Mouse (Mus musculus) regulatory T cell (primary cell): ENCODE data around the gene 1700001P01Rik.

Source experiments
- in situ Hi-C: fragments of 300-600 bp; cut with MboI, MseI; formaldehyde crosslinking; loops from one replicate; pipeline ENCODE4 v1.15.1; 2025; ENCODE audit warnings: high pct_unique_total_duplicates

The 1700001P01Rik gene

DNA sequence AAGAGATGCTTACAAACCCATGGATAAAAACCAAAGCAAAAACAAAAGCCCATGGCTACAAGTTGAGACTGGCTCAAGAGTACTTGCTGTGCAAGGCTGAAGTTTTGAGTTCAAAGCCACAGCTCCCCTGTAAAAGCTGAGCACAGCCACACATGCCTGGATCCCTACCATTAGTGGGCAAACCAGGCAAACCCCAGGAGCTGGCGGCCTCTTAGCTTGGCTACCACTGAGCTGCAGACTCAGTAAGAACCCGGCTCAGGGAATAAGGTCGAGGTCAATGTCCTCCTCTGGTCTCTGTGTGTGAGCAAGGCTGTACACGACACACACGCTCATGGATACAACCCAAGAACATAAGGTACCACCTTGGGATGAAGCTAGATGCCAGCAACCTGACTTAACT lies 27.2 kb downstream of the 1700001P01Rik start:
- in situ Hi-C loops = no loop called here

DNA sequence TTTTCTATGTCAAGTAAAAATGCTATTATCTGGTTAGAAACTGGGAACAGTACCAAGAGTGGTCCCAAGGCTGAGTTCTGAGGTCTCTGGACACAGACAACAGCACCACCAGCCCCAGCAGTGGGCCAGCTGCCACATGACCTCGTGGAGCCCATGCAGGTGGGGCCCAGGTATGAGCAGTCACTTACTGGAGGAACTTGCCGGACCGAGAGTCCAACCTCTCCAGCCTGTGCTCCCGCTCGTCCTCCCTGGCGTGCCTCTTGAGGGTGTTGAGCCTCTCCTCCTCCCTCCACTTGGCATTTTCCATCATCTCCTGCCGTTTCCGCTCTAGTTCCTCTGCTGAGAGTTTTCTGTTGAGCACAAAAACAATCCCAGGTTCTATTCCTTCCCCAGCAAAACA lies 27.9 kb downstream of the 1700001P01Rik start:
- in situ Hi-C loops = no loop called here

DNA sequence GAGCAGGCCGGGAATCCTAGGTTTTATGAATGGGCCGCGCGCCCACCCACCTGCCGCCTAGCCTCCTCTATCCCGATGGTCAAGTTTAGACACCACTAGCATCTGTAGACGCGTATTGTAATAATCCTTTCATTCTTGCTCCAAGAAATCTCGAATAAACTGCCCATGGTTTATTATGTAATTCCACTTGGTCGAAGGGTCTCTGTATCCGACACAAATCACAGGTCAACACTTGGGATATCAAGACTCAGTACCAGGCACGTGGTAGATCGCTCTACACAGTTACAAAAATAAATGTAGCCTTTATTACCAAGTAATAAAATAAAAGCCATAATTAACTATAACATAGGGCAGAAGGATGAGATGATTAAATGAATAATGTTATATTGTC lies 30.4 kb downstream of the 1700001P01Rik start:
- in situ Hi-C loops = no loop called here

- in situ Hi-C loops = loop anchor here (5.0 kb wide), 1 partner anchor 52 kb away; the partner anchor contains the start of gene Lasp1
These were observed 30.9 kb downstream of the 1700001P01Rik start for GRCm38 (mm10) chr11:97744718-97745330.

- in situ Hi-C loops = loop anchor here (5.0 kb wide), 1 partner anchor 53 kb away; the partner anchor contains the start of gene Lasp1
These were observed 31.5 kb downstream of the 1700001P01Rik start, which contains the start of gene Pip4k2b for GRCm38 (mm10) chr11:97744063-97744717. Gene Pip4k2b, minus strand, starts transcription at chr11:97744704.

DNA sequence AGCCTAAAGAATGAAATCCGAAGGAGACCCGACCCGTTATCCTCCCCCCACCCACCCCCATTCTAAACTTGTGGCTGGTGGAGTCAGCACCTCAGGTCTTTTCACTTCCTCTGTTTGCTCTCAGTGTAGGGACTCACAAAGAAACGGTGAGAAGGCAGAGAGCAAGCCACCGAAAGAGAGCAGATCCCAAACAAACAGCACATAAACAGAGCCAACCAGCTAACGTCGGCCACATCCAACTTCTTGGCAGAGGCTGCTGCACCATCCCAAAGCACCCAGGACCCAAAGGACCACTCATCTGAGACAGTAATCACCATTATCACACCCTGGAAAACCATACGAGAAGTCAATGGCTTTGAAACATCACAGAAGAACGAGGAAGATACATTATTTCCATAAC lies 32.3 kb downstream of the 1700001P01Rik start:
- in situ Hi-C loops = loop anchor here (5.0 kb wide), 1 partner anchor 54 kb away; the partner anchor contains the start of gene Lasp1

DNA sequence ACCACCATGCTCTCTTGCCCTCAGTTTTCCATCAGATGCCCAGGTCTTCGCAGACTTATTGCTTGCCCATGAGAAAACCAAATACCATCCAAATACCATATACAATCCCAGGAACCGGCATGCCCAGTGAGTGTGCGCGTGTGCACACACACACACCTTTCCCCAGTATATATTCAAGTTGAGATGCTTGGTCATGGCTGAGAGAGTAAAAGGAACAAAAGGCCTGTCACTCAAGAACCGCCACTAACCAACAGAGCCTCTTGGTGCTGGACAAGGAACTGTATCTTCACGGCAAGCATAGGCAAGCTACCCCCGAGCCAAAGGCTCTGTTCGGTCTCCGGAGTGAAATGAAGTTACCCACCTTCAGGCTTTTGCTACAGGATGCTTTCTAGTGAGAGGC lies 33.1 kb downstream of the 1700001P01Rik start:
- in situ Hi-C loops = loop anchor here (5.0 kb wide), 1 partner anchor 55 kb away; the partner anchor contains the start of gene Lasp1

- in situ Hi-C loops = loop anchor here (5.0 kb wide), 1 partner anchor 55 kb away; the partner anchor contains the start of gene Lasp1
These were observed 33.6 kb downstream of the 1700001P01Rik start for GRCm38 (mm10) chr11:97742157-97742556.

GRCm38 (mm10) chr11:97740190-97740589 lies 35.5 kb downstream of the 1700001P01Rik start:
- in situ Hi-C loops = loop anchor here (5.0 kb wide), 1 partner anchor 57 kb away; the partner anchor contains the start of gene Lasp1

DNA sequence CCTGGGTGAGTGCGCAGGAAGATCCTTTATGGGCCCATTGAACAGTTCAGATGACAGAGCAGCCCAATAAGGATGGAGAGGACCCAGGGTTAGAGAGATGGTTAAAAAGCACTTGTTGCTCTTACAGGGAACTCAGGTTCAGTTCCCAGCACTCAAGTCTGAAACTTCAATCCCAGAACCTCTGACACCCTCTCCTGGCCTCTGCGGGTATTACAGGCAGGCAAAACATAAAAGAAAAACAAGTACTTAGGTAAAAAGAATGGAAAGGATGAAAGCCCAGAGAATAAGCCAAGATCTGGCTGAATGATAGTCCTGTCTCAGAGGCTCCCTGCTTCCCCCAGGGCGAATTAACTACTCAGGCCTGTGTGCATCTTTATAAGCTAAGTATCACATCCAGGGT lies 36.6 kb downstream of the 1700001P01Rik start:
- in situ Hi-C loops = loop anchor here (5.0 kb wide), 1 partner anchor 37 kb away; the partner anchor contains the start of genes Pcgf2 and Psmb3

DNA sequence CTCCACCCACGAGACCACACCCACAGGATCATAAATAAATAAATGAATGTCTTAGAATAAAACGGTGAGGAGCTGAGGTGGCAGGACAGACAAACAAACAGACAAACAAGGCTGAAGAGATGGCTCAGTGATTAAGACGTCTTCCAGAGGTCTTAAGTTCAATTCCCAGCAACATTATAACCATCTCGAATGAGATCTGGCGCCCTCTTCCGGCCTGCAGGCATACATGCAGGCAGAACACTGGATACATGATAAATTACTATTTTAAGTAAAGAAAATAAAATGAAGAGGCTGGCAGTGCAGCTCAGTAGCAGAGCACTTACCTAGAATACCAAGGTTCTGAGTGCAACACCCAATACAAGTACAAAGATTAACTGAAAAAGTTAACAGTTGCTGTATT lies 37.0 kb downstream of the 1700001P01Rik start:
- in situ Hi-C loops = loop anchor here (5.0 kb wide), 1 partner anchor 36 kb away; the partner anchor contains the start of genes Pcgf2 and Psmb3

- in situ Hi-C loops = loop anchor here (5.0 kb wide), 1 partner anchor 35 kb away; the partner anchor contains the start of genes Pcgf2 and Psmb3
These were observed 38.1 kb downstream of the 1700001P01Rik start for GRCm38 (mm10) chr11:97737600-97737999.

DNA sequence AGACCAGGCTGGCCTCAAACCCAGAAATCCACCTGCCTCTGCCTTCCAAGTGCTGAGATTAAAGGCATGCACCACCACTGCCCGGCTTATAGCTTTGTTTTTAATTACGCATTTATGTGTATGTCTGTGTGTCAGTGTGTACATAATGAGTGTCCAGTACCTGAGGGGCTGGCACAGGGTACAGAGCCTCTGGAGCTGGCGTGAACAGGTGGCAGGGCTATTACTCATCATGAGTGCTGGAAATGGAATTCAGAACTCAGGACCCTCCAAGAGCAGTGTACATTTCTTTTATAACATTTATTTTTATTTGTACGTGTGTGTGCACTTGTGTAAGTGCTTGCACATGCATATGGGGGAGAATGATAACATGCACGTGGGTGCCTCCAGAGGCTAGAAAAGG lies 39.1 kb downstream of the 1700001P01Rik start:
- in situ Hi-C loops = loop anchor here (5.0 kb wide), 1 partner anchor 34 kb away; the partner anchor contains the start of genes Pcgf2 and Psmb3

GRCm38 (mm10) chr11:97734810-97735209 lies 40.9 kb downstream of the 1700001P01Rik start:
- in situ Hi-C loops = loop anchor here (5.0 kb wide), 1 partner anchor 33 kb away; the partner anchor contains the start of genes Pcgf2 and Psmb3

DNA sequence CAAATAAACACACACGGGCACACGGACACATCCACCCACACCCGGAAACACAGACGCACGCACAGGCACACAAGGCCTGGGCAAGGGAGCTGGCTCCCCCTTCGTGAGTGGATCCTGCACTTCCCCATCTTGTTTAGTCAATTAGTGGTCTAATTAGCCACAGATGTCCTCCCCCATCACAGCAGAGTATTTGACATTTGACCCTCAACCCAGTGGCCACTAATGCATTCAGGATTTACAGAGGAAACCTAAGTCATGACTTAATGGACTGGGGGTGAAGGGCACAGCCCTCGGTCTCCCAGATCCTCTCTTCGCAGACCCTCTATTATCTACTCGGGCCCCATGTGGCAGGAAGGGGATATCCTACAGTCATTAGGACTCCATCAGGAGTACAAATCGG lies 42.0 kb downstream of the 1700001P01Rik start:
- in situ Hi-C loops = no loop called here

GRCm38 (mm10) chr11:97728730-97729129 lies 47.0 kb downstream of the 1700001P01Rik start:
- in situ Hi-C loops = no loop called here

DNA sequence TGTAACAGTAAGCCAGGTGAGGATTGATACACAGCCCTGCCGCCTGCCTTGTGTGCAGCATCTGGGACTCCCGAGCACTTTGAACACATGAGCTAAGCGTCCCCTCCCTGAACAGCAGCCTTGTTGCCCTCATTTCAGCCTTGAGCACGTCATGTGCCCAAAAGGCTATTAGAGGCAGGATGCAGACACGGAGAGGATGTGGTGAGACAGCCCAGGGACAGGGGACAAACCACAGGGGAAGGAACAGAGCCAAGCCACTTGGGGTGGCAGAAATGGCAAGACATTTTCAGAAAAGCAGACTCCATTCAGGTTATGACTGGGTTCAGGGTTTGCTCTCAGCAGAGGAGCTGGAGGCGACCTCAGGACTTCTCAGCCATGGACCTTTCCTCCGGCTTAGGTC lies 47.4 kb downstream of the 1700001P01Rik start:
- in situ Hi-C loops = no loop called here

GRCm38 (mm10) chr11:97723709-97724108 lies 52.0 kb downstream of the 1700001P01Rik start:
- in situ Hi-C loops = no loop called here
